Mouse (Mus musculus): ENCODE data around the gene Rtp4. TPM values are rescaled to one million over a fixed set of nuclear protein-coding genes. Genes with fewer than 3 reads are reported as not detected.
A peak's percentile ranks its signal among the peaks of the same experiment; 100 is the strongest.

Rtp4 gene
- polyA plus RNA-seq, 1 experiment from 2014 or later: 8.0 TPM

DNA sequence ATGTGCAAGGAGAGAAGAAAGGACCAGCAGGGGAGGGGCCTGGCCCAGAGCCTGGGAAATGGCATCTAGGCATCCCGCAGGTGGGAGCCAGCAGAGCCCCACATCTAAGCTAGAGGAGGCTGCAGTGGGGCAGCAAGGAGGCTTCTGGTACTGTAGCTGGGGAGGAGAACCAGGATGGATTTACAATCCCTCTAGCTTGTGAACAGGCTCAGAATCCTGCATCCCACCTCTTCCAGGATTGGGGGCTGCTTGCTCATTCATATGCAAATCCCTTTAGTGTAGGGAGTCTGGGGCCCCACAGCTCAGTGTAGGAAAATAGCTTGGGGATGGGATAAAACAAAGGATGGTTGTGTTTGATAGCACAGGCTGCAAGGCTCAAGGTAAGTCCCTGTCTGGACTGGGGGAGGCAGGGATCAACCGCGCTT, 15.8 kb upstream of the Rtp4 start:
- no peak overlapping the region for H3K4me3 ChIP-seq (ENCODE audit: low read length)
- no peaks in the 10 kb centered on the region for H3K9me3 ChIP-seq (ENCODE audit: control insufficient read depth, low read length)
- no peak overlapping the region for H3K4me2 ChIP-seq (ENCODE audit: low read depth, low read length)
- no peak for ATAC-seq (ENCODE audit: low read depth)
- no peak overlapping the region for H3K9ac ChIP-seq (ENCODE audit: low read length)
- H3K27ac ChIP-seq (ENCODE audit: low read length): no peak overlapping the region
- peaks cover 4% of the 10 kb centered on the region for H3K4me1 ChIP-seq (replicated peaks; ENCODE audit: control insufficient read depth, insufficient read depth, low read length)
- H3K36me3 ChIP-seq (ENCODE audit: control insufficient read depth, insufficient read depth, low read length): no peaks in the 10 kb centered on the region
- H3K27me3 ChIP-seq (ENCODE audit: control insufficient read depth, insufficient read depth, low read depth, low read length): no peaks in the 10 kb centered on the region
- 91% methylated on average over 3 of the region's 3 CpGs for WGBS

DNA sequence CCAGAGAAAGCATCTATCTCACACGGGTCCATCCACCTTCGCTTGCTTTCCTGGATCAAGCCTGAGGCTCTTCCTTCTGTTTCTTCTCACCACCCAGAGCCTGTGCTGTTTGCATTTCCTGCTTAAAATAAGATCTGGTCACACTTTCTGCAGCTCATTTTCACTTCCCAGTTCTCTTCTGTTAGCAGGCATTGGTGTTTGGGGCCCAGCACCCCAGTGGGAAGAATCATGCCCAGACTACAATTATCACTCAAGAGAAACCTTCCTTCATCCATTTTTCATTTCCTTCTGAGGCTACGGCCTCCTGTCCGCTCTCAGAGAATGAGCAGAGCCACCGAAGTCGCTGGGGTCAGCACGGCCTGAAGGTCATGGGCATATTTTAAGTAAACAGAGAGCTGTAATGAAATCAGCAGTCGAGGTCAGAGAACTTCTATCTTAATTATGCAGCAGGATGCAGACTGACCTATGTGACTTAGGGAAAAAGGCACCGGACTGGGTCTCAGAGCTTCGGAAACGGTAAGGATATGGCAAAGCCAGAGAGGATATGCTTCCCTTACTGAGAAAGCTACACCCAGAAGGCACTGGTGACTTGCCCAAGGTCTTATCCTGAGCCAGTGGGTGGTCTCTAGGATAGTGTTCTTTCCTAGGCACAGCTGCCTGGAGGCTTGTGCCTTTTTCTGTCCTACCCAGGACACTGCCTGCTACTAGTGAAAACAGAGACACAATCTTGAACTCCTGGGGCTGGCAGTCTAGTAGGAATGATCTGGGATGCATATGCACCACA, 14.0 kb upstream of the Rtp4 start:
- no peak for ATAC-seq (ENCODE audit: low read depth)
- Histone ChIP-seq H3K9me3 (ENCODE audit: control insufficient read depth, low read length) (no peaks in the 10 kb centered on the region), H3K9ac (ENCODE audit: low read length) (no peak overlapping the region), H3K4me1 (replicated peaks; ENCODE audit: control insufficient read depth, insufficient read depth, low read length) (no peaks in the 10 kb centered on the region), H3K36me3 (ENCODE audit: control insufficient read depth, insufficient read depth, low read length) (no peaks in the 10 kb centered on the region), H3K27ac (ENCODE audit: low read length) (no peak overlapping the region), H3K4me3 (ENCODE audit: low read length) (no peak overlapping the region), H3K27me3 (ENCODE audit: control insufficient read depth, insufficient read depth, low read depth, low read length) (no peaks in the 10 kb centered on the region), H3K4me2 (ENCODE audit: low read depth, low read length) (no peak overlapping the region)
- 40% methylated on average over 11 of the region's 11 CpGs for WGBS

DNA sequence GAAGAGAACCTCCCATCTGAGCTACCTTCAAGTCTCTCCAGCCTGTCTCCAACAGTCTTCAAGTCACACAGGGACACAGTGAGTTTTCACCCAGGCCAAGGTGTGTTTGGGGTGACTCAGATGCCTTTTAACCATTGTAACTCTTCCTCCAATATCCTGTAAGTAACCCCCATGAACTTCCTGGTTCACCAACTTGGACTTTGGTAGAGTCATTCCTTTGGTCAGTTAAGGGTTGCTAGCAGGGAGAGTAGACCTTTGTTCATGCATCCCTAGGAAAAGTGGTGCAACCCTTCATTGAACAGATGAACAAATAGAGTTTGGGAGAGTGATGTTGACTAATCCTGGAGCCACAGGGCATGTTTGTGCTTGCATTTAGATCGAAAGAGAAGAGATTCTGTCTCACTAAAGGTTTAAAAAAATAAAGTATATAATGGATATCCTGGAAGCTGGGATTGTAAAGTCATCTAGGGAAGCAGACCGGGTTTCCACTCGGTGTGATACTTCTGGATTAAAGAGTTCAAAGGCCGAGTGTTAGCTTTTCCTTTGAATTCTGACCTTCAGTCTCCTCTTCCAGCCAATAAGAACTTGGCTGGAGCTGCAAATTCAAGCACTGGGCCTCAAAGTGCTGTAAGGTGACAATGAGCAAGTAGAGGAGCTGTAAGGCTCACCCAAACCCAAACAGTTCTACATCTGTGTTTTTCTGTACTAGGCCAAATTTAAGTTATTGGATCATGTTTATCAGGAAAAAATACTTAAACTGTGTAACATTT, 8.7 kb upstream of the Rtp4 start:
- Histone ChIP-seq H3K9ac (ENCODE audit: low read length) (no peak overlapping the region), H3K27ac (ENCODE audit: low read length) (no peak overlapping the region), H3K27me3 (ENCODE audit: control insufficient read depth, insufficient read depth, low read depth, low read length) (no peaks in the 10 kb centered on the region), H3K36me3 (ENCODE audit: control insufficient read depth, insufficient read depth, low read length) (no peaks in the 10 kb centered on the region), H3K9me3 (ENCODE audit: control insufficient read depth, low read length) (no peaks in the 10 kb centered on the region), H3K4me1 (replicated peaks; ENCODE audit: control insufficient read depth, insufficient read depth, low read length) (peaks cover 7% of the 10 kb centered on the region), H3K4me3 (ENCODE audit: low read length) (no peak overlapping the region), H3K4me2 (ENCODE audit: low read depth, low read length) (no peak overlapping the region)
- ATAC-seq (ENCODE audit: low read depth): no peak
- 62% methylated on average over 4 of the region's 4 CpGs for WGBS

DNA sequence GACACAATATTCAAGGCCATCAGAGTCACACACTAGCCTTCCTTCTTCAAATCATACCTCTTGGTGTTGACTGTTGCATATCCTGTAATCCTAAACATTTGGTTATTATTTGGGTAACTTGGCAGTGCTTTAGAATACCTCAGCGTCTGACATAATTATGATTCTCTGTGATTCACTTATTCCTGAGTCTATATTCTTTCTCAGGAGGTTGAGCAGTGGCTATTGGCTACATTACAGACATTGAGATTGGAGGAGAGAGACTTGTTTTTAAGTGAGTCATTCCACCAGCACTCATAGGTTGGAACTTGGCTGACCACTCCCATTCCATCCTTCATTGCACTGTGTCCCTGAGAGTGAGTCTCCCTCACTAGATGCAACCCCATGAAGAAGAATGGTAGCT, 6.7 kb upstream of the Rtp4 start:
- 80% methylated on average over 1 of the region's 1 CpGs for WGBS
- Histone ChIP-seq H3K4me2 (ENCODE audit: low read depth, low read length) (no peak overlapping the region), H3K36me3 (ENCODE audit: control insufficient read depth, insufficient read depth, low read length) (no peaks in the 10 kb centered on the region), H3K9me3 (ENCODE audit: control insufficient read depth, low read length) (no peaks in the 10 kb centered on the region), H3K27ac (ENCODE audit: low read length) (no peak overlapping the region), H3K27me3 (ENCODE audit: control insufficient read depth, insufficient read depth, low read depth, low read length) (no peaks in the 10 kb centered on the region), H3K4me1 (replicated peaks; ENCODE audit: control insufficient read depth, insufficient read depth, low read length) (peaks cover 17% of the 10 kb centered on the region), H3K9ac (ENCODE audit: low read length) (no peak overlapping the region), H3K4me3 (ENCODE audit: low read length) (no peak overlapping the region)
- ATAC-seq (ENCODE audit: low read depth): no peak

DNA sequence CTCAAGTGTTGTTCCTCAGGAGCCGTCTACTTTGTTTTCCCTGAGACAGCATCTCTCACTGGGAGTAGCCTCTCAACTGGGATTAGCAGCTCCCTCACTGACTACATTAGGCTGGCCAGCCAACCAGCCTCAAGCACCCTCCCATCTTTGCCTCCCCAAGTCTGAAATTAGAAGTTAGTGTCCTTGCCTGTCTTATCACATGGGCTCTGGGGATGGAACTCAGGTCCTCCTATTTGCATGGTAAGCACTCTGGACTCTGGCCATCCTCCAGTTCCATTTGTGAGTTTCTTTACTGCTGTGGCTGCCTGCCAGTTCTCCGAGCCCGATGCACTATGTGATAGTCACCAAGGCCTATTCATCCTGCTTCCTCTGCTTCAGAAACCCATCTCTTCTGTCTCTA, 4.3 kb upstream of the Rtp4 start:
- H3K9ac ChIP-seq (ENCODE audit: low read length): no peak overlapping the region
- H3K4me1 ChIP-seq (replicated peaks; ENCODE audit: control insufficient read depth, insufficient read depth, low read length): peaks cover 38% of the 10 kb centered on the region
- H3K4me2 ChIP-seq (ENCODE audit: low read depth, low read length): no peak overlapping the region
- 36% methylated on average over 3 of the region's 3 CpGs for WGBS
- H3K4me3 ChIP-seq (ENCODE audit: low read length): no peak overlapping the region
- no peak overlapping the region for H3K27ac ChIP-seq (ENCODE audit: low read length)
- no peaks in the 10 kb centered on the region for H3K9me3 ChIP-seq (ENCODE audit: control insufficient read depth, low read length)
- peak; percentile 55 for ATAC-seq (ENCODE audit: low read depth)
- no peaks in the 10 kb centered on the region for H3K27me3 ChIP-seq (ENCODE audit: control insufficient read depth, insufficient read depth, low read depth, low read length)
- no peaks in the 10 kb centered on the region for H3K36me3 ChIP-seq (ENCODE audit: control insufficient read depth, insufficient read depth, low read length)

DNA sequence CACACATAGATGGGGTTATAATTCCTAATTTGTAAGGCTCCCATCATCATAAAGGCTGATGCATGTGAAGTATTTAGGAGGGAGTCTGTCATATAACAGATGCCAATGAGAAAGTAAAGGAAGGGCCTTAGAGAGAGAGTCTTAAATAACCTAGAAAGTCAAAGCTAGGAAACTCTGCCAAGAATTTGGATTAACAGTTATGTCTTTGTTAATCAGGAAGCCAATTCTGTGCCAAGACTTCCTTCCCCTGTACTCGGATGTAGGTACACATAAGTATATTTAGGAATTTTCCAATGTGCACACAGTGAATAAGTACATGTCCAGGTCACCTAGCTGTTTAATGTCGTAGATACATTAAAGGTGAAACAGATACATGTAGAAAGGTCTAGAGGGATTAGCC, 3.5 kb upstream of the Rtp4 start:
- Histone ChIP-seq H3K9ac (ENCODE audit: low read length) (no peak overlapping the region), H3K4me2 (ENCODE audit: low read depth, low read length) (no peak overlapping the region), H3K4me1 (replicated peaks; ENCODE audit: control insufficient read depth, insufficient read depth, low read length) (peaks cover 42% of the 10 kb centered on the region), H3K27me3 (ENCODE audit: control insufficient read depth, insufficient read depth, low read depth, low read length) (no peaks in the 10 kb centered on the region), H3K4me3 (ENCODE audit: low read length) (no peak overlapping the region), H3K36me3 (ENCODE audit: control insufficient read depth, insufficient read depth, low read length) (no peaks in the 10 kb centered on the region), H3K9me3 (ENCODE audit: control insufficient read depth, low read length) (no peaks in the 10 kb centered on the region), H3K27ac (ENCODE audit: low read length) (no peak overlapping the region)
- ATAC-seq (ENCODE audit: low read depth): no peak
- WGBS: 34% methylated on average over 2 of the region's 2 CpGs

GRCm38 (mm10) chr16:23517230-23517629, 2.9 kb upstream of the Rtp4 start:
- Histone ChIP-seq H3K9me3 (ENCODE audit: control insufficient read depth, low read length) (no peaks in the 10 kb centered on the region), H3K4me2 (ENCODE audit: low read depth, low read length) (no peak overlapping the region), H3K4me3 (ENCODE audit: low read length) (no peak overlapping the region), H3K9ac (ENCODE audit: low read length) (no peak overlapping the region), H3K4me1 (replicated peaks; ENCODE audit: control insufficient read depth, insufficient read depth, low read length) (peaks cover 42% of the 10 kb centered on the region), H3K36me3 (ENCODE audit: control insufficient read depth, insufficient read depth, low read length) (no peaks in the 10 kb centered on the region), H3K27ac (ENCODE audit: low read length) (no peak overlapping the region), H3K27me3 (ENCODE audit: control insufficient read depth, insufficient read depth, low read depth, low read length) (no peaks in the 10 kb centered on the region)
- ATAC-seq (ENCODE audit: low read depth): no peak
- 78% methylated on average over 5 of the region's 5 CpGs for WGBS

- 39% methylated on average over 20 of the region's 20 CpGs for WGBS
- no peak overlapping the region for H3K9ac ChIP-seq (ENCODE audit: low read length)
- H3K4me1 ChIP-seq (replicated peaks; ENCODE audit: control insufficient read depth, insufficient read depth, low read length): peaks cover 46% of the 10 kb centered on the region
- peak overlapping the region; percentile 26; the same call in 1 of the 2 replicates for H3K27ac ChIP-seq (ENCODE audit: low read length)
- no peaks in the 10 kb centered on the region for H3K9me3 ChIP-seq (ENCODE audit: control insufficient read depth, low read length)
- peak; percentile 49; the same call in 1 of the 2 replicates for ATAC-seq (ENCODE audit: low read depth)
- H3K4me3 ChIP-seq (ENCODE audit: low read length): no peak overlapping the region
- no peaks in the 10 kb centered on the region for H3K36me3 ChIP-seq (ENCODE audit: control insufficient read depth, insufficient read depth, low read length)
- H3K27me3 ChIP-seq (ENCODE audit: control insufficient read depth, insufficient read depth, low read depth, low read length): no peaks in the 10 kb centered on the region
- H3K4me2 ChIP-seq (ENCODE audit: low read depth, low read length): no peak overlapping the region
Measured at GRCm38 (mm10) chr16:23517754-23518566, 2.1 kb upstream of the Rtp4 start.
